Mouse (Mus musculus): ENCODE measurements around the gene Epha1. TPM values are rescaled to one million over a fixed set of nuclear protein-coding genes. Genes with fewer than 3 reads are reported as not detected.

The Epha1 gene
- polyA plus RNA-seq, 1 experiment from 2014 or later, result 1.9 TPM

- WGBS, result 37% methylated on average over 9 of the region's 9 CpGs
- Histone ChIP-seq H3K9me3 (replicated peaks; ENCODE audit: control insufficient read depth, low read length) (no peaks in the 10 kb centered on the region), H3K27ac (ENCODE audit: low read length) (peak overlapping the region; percentile 80), H3K27me3 (ENCODE audit: control insufficient read depth, insufficient read depth, low read length) (no peaks in the 10 kb centered on the region), H3K4me3 (ENCODE audit: low read length) (no peak overlapping the region), H3K9ac (ENCODE audit: low read length) (no peak overlapping the region), H3K4me2 (ENCODE audit: low read depth, low read length) (no peak overlapping the region), H3K36me3 (ENCODE audit: control insufficient read depth, insufficient read depth) (peaks cover 45% of the 10 kb centered on the region), H3K4me1 (ENCODE audit: control insufficient read depth, insufficient read depth, low read length) (peaks cover 66% of the 10 kb centered on the region)
- peak; percentile 42; the same call in 1 of the 2 replicates for ATAC-seq (replicated peaks; ENCODE audit: extremely low read depth, insufficient read depth, low FRiP score)
Measured at GRCm38 (mm10) chr6:42359364-42360147, 13.5 kb downstream of the Epha1 start.

GRCm38 (mm10) chr6:42358901-42359300, 14.2 kb downstream of the Epha1 start:
- Histone ChIP-seq H3K27ac (ENCODE audit: low read length) (peak overlapping the region; percentile 80), H3K9ac (ENCODE audit: low read length) (peak overlapping the region; percentile 28; the same call in 1 of the 2 replicates), H3K4me3 (ENCODE audit: low read length) (no peak overlapping the region), H3K4me1 (ENCODE audit: control insufficient read depth, insufficient read depth, low read length) (peaks cover 73% of the 10 kb centered on the region), H3K27me3 (ENCODE audit: control insufficient read depth, insufficient read depth, low read length) (no peaks in the 10 kb centered on the region), H3K4me2 (ENCODE audit: low read depth, low read length) (no peak overlapping the region), H3K9me3 (replicated peaks; ENCODE audit: control insufficient read depth, low read length) (no peaks in the 10 kb centered on the region), H3K36me3 (ENCODE audit: control insufficient read depth, insufficient read depth) (peaks cover 45% of the 10 kb centered on the region)
- 64% methylated on average over 12 of the region's 12 CpGs for WGBS
- no peak for ATAC-seq (replicated peaks; ENCODE audit: extremely low read depth, insufficient read depth, low FRiP score)

GRCm38 (mm10) chr6:42357901-42358300, 15.2 kb downstream of the Epha1 start:
- Histone ChIP-seq H3K4me2 (ENCODE audit: low read depth, low read length) (no peak overlapping the region), H3K27ac (ENCODE audit: low read length) (peak overlapping the region; percentile 54)
- ATAC-seq (replicated peaks; ENCODE audit: extremely low read depth, insufficient read depth, low FRiP score), result no peak

GRCm38 (mm10) chr6:42356913-42357312, 16.2 kb downstream of the Epha1 start:
- WGBS, result 86% methylated on average over 5 of the region's 5 CpGs
- Histone ChIP-seq H3K9ac (ENCODE audit: low read length) (no peak overlapping the region), H3K4me3 (ENCODE audit: low read length) (no peak overlapping the region), H3K4me2 (ENCODE audit: low read depth, low read length) (no peak overlapping the region), H3K36me3 (ENCODE audit: control insufficient read depth, insufficient read depth) (peaks cover 50% of the 10 kb centered on the region), H3K4me1 (ENCODE audit: control insufficient read depth, insufficient read depth, low read length) (peaks cover 80% of the 10 kb centered on the region), H3K9me3 (replicated peaks; ENCODE audit: control insufficient read depth, low read length) (no peaks in the 10 kb centered on the region), H3K27me3 (ENCODE audit: control insufficient read depth, insufficient read depth, low read length) (no peaks in the 10 kb centered on the region), H3K27ac (ENCODE audit: low read length) (no peak overlapping the region)
- ATAC-seq (replicated peaks; ENCODE audit: extremely low read depth, insufficient read depth, low FRiP score), result no peak

More at GRCm38 (mm10) chr6:42357901-42358300, 15.2 kb downstream of the Epha1 start:
- 49% methylated on average over 6 of the region's 6 CpGs for WGBS
- no peak overlapping the region for H3K4me3 ChIP-seq (ENCODE audit: low read length)
- H3K9ac ChIP-seq (ENCODE audit: low read length), result no peak overlapping the region
- H3K9me3 ChIP-seq (replicated peaks; ENCODE audit: control insufficient read depth, low read length), result no peaks in the 10 kb centered on the region
- no peaks in the 10 kb centered on the region for H3K27me3 ChIP-seq (ENCODE audit: control insufficient read depth, insufficient read depth, low read length)
- peaks cover 50% of the 10 kb centered on the region for H3K36me3 ChIP-seq (ENCODE audit: control insufficient read depth, insufficient read depth)
- peaks cover 80% of the 10 kb centered on the region for H3K4me1 ChIP-seq (ENCODE audit: control insufficient read depth, insufficient read depth, low read length)

GRCm38 (mm10) chr6:42355794-42356600, 17.1 kb downstream of the Epha1 start:
- 91% methylated on average over 13 of the region's 13 CpGs for WGBS
- H3K27ac ChIP-seq (ENCODE audit: low read length), result no peak overlapping the region
- no peaks in the 10 kb centered on the region for H3K27me3 ChIP-seq (ENCODE audit: control insufficient read depth, insufficient read depth, low read length)
- H3K4me3 ChIP-seq (ENCODE audit: low read length), result no peak overlapping the region
- H3K9ac ChIP-seq (ENCODE audit: low read length), result no peak overlapping the region
- H3K4me1 ChIP-seq (ENCODE audit: control insufficient read depth, insufficient read depth, low read length), result peaks cover 80% of the 10 kb centered on the region
- H3K36me3 ChIP-seq (ENCODE audit: control insufficient read depth, insufficient read depth), result peaks cover 50% of the 10 kb centered on the region
- no peak overlapping the region for H3K4me2 ChIP-seq (ENCODE audit: low read depth, low read length)
- no peak for ATAC-seq (replicated peaks; ENCODE audit: extremely low read depth, insufficient read depth, low FRiP score)
- H3K9me3 ChIP-seq (replicated peaks; ENCODE audit: control insufficient read depth, low read length), result no peaks in the 10 kb centered on the region

- WGBS, result 89% methylated on average over 6 of the region's 6 CpGs
- H3K9me3 ChIP-seq (replicated peaks; ENCODE audit: control insufficient read depth, low read length), result no peaks in the 10 kb centered on the region
- peak overlapping the region; percentile 62; the same call in 1 of the 2 replicates for H3K9ac ChIP-seq (ENCODE audit: low read length)
- no peaks in the 10 kb centered on the region for H3K27me3 ChIP-seq (ENCODE audit: control insufficient read depth, insufficient read depth, low read length)
- H3K4me3 ChIP-seq (ENCODE audit: low read length), result no peak overlapping the region
- peaks cover 82% of the 10 kb centered on the region for H3K4me1 ChIP-seq (ENCODE audit: control insufficient read depth, insufficient read depth, low read length)
- no peak for ATAC-seq (replicated peaks; ENCODE audit: extremely low read depth, insufficient read depth, low FRiP score)
- H3K4me2 ChIP-seq (ENCODE audit: low read depth, low read length), result peak overlapping the region; percentile 94
- H3K36me3 ChIP-seq (ENCODE audit: control insufficient read depth, insufficient read depth), result peaks cover 50% of the 10 kb centered on the region
- no peak overlapping the region for H3K27ac ChIP-seq (ENCODE audit: low read length)
Measured at GRCm38 (mm10) chr6:42355366-42355765, 17.7 kb downstream of the Epha1 start.

- peak overlapping the region; percentile 62 for H3K9ac ChIP-seq (ENCODE audit: low read length)
Measured at GRCm38 (mm10) chr6:42354076-42355019, 18.7 kb downstream of the Epha1 start.

GRCm38 (mm10) chr6:42353180-42353579, 19.9 kb downstream of the Epha1 start:
- peak overlapping the region; percentile 90 for H3K4me3 ChIP-seq (ENCODE audit: low read length)
- WGBS, result 24% methylated on average over 8 of the region's 8 CpGs
- ATAC-seq (replicated peaks; ENCODE audit: extremely low read depth, insufficient read depth, low FRiP score), result no peak
- peak overlapping the region; percentile 94 for H3K4me2 ChIP-seq (ENCODE audit: low read depth, low read length)
- peak overlapping the region; percentile 98 for H3K27ac ChIP-seq (ENCODE audit: low read length)
- H3K4me1 ChIP-seq (ENCODE audit: control insufficient read depth, insufficient read depth, low read length), result peaks cover 70% of the 10 kb centered on the region
- H3K9ac ChIP-seq (ENCODE audit: low read length), result peak overlapping the region; percentile 51
- H3K36me3 ChIP-seq (ENCODE audit: control insufficient read depth, insufficient read depth), result peaks cover 33% of the 10 kb centered on the region
- H3K27me3 ChIP-seq (ENCODE audit: control insufficient read depth, insufficient read depth, low read length), result no peaks in the 10 kb centered on the region
- no peaks in the 10 kb centered on the region for H3K9me3 ChIP-seq (replicated peaks; ENCODE audit: control insufficient read depth, low read length)

More at GRCm38 (mm10) chr6:42354076-42355019, 18.7 kb downstream of the Epha1 start:
- peaks cover 43% of the 10 kb centered on the region for H3K36me3 ChIP-seq (ENCODE audit: control insufficient read depth, insufficient read depth)
- no peaks in the 10 kb centered on the region for H3K27me3 ChIP-seq (ENCODE audit: control insufficient read depth, insufficient read depth, low read length)
- whole genome bisulfite sequencing, result 17% methylated on average over 11 of the region's 11 CpGs
- no peak for ATAC-seq (replicated peaks; ENCODE audit: extremely low read depth, insufficient read depth, low FRiP score)
- peak overlapping the region; percentile 90 for H3K4me3 ChIP-seq (ENCODE audit: low read length)
- no peaks in the 10 kb centered on the region for H3K9me3 ChIP-seq (replicated peaks; ENCODE audit: control insufficient read depth, low read length)
- H3K27ac ChIP-seq (ENCODE audit: low read length), result peak overlapping the region; percentile 98
- peaks cover 72% of the 10 kb centered on the region for H3K4me1 ChIP-seq (ENCODE audit: control insufficient read depth, insufficient read depth, low read length)
- H3K4me2 ChIP-seq (ENCODE audit: low read depth, low read length), result peak overlapping the region; percentile 94
